Mouse (Mus musculus) lung, postnatal 0 days (tissue): ENCODE data around the gene Prkrip1.

Source experiments
- CTCF ChIP-seq: IDR thresholded peaks from 2 replicates; pipeline ENCODE4 v1.5.1; 2016; ENCODE audit warnings: antibody characterized with exemption, mild to moderate bottlenecking
- EP300 ChIP-seq: IDR thresholded peaks from 2 replicates; pipeline ENCODE4 v1.6.1; 2016; ENCODE audit warnings: antibody characterized with exemption, mild to moderate bottlenecking, control low read depth

GRCm38 (mm10) chr5:136136292-136136990, 62.3 kb downstream of the Prkrip1 start:
- TF ChIP-seq CTCF (no peak), EP300 (no peak)
